Mouse (Mus musculus): Measurements from ENCODE around the gene Cfap97d1.

The Cfap97d1 gene

GRCm38 (mm10) chr11:101984054-101985025 is at the start of gene Cfap97d1:
Gene Cfap97d1, plus strand, starts transcription at chr11:101984279.
- peak; percentile 97 for DNase-seq (ENCODE audit: low read depth, low spot score)

- DNase-seq (ENCODE audit: low read depth, low spot score): no peak
Observed at GRCm38 (mm10) chr11:101935743-101936142, 48.3 kb upstream of the Cfap97d1 start.

- DNase-seq (ENCODE audit: low read depth, low spot score): no peak
Observed at GRCm38 (mm10) chr11:101936421-101936820, 47.7 kb upstream of the Cfap97d1 start.

GRCm38 (mm10) chr11:101937108-101937507 is 47.0 kb upstream of the Cfap97d1 start:
- peak; percentile 27 for DNase-seq (ENCODE audit: low read depth, low spot score)

GRCm38 (mm10) chr11:101943055-101943454 is 41.0 kb upstream of the Cfap97d1 start:
- DNase-seq (ENCODE audit: low read depth, low spot score): no peak

- no peak for DNase-seq (ENCODE audit: low read depth, low spot score)
Observed at GRCm38 (mm10) chr11:101946525-101946924, 37.6 kb upstream of the Cfap97d1 start.

- no peak for DNase-seq (ENCODE audit: low read depth, low spot score)
Observed at GRCm38 (mm10) chr11:101950021-101950420, 34.1 kb upstream of the Cfap97d1 start.

GRCm38 (mm10) chr11:101952541-101953341 is 31.3 kb upstream of the Cfap97d1 start:
- DNase-seq (ENCODE audit: low read depth, low spot score): no peak

GRCm38 (mm10) chr11:101953441-101953840 is 30.6 kb upstream of the Cfap97d1 start:
- DNase-seq (ENCODE audit: low read depth, low spot score): no peak

- no peak for DNase-seq (ENCODE audit: low read depth, low spot score)
Observed at GRCm38 (mm10) chr11:101957476-101957875, 26.6 kb upstream of the Cfap97d1 start.

GRCm38 (mm10) chr11:101963043-101963442 is 21.0 kb upstream of the Cfap97d1 start:
- DNase-seq (ENCODE audit: low read depth, low spot score): no peak

GRCm38 (mm10) chr11:101963473-101964291 is 20.4 kb upstream of the Cfap97d1 start:
- no peak for DNase-seq (ENCODE audit: low read depth, low spot score)

GRCm38 (mm10) chr11:101964647-101965046 is 19.4 kb upstream of the Cfap97d1 start:
- DNase-seq (ENCODE audit: low read depth, low spot score): no peak

- DNase-seq (ENCODE audit: low read depth, low spot score): no peak
Observed at GRCm38 (mm10) chr11:101965553-101965952, 18.5 kb upstream of the Cfap97d1 start.

- DNase-seq (ENCODE audit: low read depth, low spot score): no peak
Observed at GRCm38 (mm10) chr11:101966965-101967614, 17.0 kb upstream of the Cfap97d1 start, which contains the start of gene Sost. Gene Sost, minus strand, starts transcription at chr11:101967015.

GRCm38 (mm10) chr11:101968311-101968710 is 15.8 kb upstream of the Cfap97d1 start:
- no peak for DNase-seq (ENCODE audit: low read depth, low spot score)

GRCm38 (mm10) chr11:101968791-101969190 is 15.3 kb upstream of the Cfap97d1 start:
- DNase-seq (ENCODE audit: low read depth, low spot score): peak; percentile 93

GRCm38 (mm10) chr11:101969835-101970234 is 14.2 kb upstream of the Cfap97d1 start:
- no peak for DNase-seq (ENCODE audit: low read depth, low spot score)

GRCm38 (mm10) chr11:101971410-101971809 is 12.7 kb upstream of the Cfap97d1 start:
- no peak for DNase-seq (ENCODE audit: low read depth, low spot score)

GRCm38 (mm10) chr11:101972097-101972496 is 12.0 kb upstream of the Cfap97d1 start:
- no peak for DNase-seq (ENCODE audit: low read depth, low spot score)

- DNase-seq (ENCODE audit: low read depth, low spot score): no peak
Observed at GRCm38 (mm10) chr11:101972651-101973050, 11.4 kb upstream of the Cfap97d1 start.

All from forelimb bud, embryonic 11.5 days (tissue).